Mouse (Mus musculus): ENCODE data around the gene Ssb. TPM values are rescaled to one million over a fixed set of nuclear protein-coding genes. Genes with fewer than 3 reads are reported as not detected.

Gene Ssb
- polyA plus RNA-seq, 1 experiment from 2014 or later = 193 TPM

- peak overlapping the region; percentile 91 for H3K4me2 ChIP-seq
- peak overlapping the region; percentile 80; the same call in 1 of the 2 replicates for H3K4me3 ChIP-seq
- peaks cover 16% of the 10 kb centered on the region for H3K4me1 ChIP-seq
- no peak for ATAC-seq (ENCODE audit: extremely low read depth, insufficient number of reproducible peaks, low FRiP score, low TSS enrichment)
- H3K9ac ChIP-seq = no peak overlapping the region
- H3K36me3 ChIP-seq = peaks cover 19% of the 10 kb centered on the region
- no peak overlapping the region for H3K27ac ChIP-seq (replicated peaks)
- WGBS = 64% methylated on average over 2 of the region's 2 CpGs
- no peaks in the 10 kb centered on the region for H3K9me3 ChIP-seq
- H3K27me3 ChIP-seq (replicated peaks) = no peaks in the 10 kb centered on the region
Observed at GRCm38 (mm10) chr2:69883990-69884391, 22.6 kb downstream of the Ssb start.

- Histone ChIP-seq H3K9me3 (no peaks in the 10 kb centered on the region), H3K4me3 (peak overlapping the region; percentile 80), H3K27ac (replicated peaks) (peak overlapping the region; percentile 71; the same call in 1 of the 2 replicates), H3K4me2 (peak overlapping the region; percentile 91), H3K9ac (peak overlapping the region; percentile 96), H3K4me1 (peaks cover 16% of the 10 kb centered on the region), H3K36me3 (peaks cover 14% of the 10 kb centered on the region), H3K27me3 (replicated peaks) (no peaks in the 10 kb centered on the region)
- no peak for ATAC-seq (ENCODE audit: extremely low read depth, insufficient number of reproducible peaks, low FRiP score, low TSS enrichment)
- 47% methylated on average over 6 of the region's 6 CpGs for WGBS
Observed at GRCm38 (mm10) chr2:69884581-69884980, 23.2 kb downstream of the Ssb start.

- ATAC-seq (ENCODE audit: extremely low read depth, insufficient number of reproducible peaks, low FRiP score, low TSS enrichment) = no peak
- 0 out of 2 replicates have a peak, but pooled peaks cover 10% of the 10 kb centered on the region for H3K36me3 ChIP-seq
- WGBS = 3% methylated on average over 12 of the region's 12 CpGs
- peaks cover 16% of the 10 kb centered on the region for H3K4me1 ChIP-seq
- no peaks in the 10 kb centered on the region for H3K27me3 ChIP-seq (replicated peaks)
- no peaks in the 10 kb centered on the region for H3K9me3 ChIP-seq
- H3K9ac ChIP-seq = peak overlapping the region; percentile 96
- H3K4me3 ChIP-seq = peak overlapping the region; percentile 80
- H3K27ac ChIP-seq (replicated peaks) = peak overlapping the region; percentile 71
- H3K4me2 ChIP-seq = peak overlapping the region; percentile 91
Observed at GRCm38 (mm10) chr2:69885050-69885449, 23.7 kb downstream of the Ssb start.

GRCm38 (mm10) chr2:69885451-69886305 is 24.3 kb downstream of the Ssb start, which contains the start of gene Mettl5:
Gene Mettl5, minus strand, starts transcription at chr2:69885615.
- Histone ChIP-seq H3K27ac (replicated peaks) (peak within 1 kb of the TSS; percentile 71), H3K4me3 (peak within 1 kb of the TSS; percentile 80), H3K9ac (peak within 1 kb of the TSS; percentile 96), H3K4me1 (peaks cover 16% of the 10 kb centered on the region), H3K27me3 (replicated peaks) (no peaks in the 10 kb centered on the region), H3K9me3 (no peaks in the 10 kb centered on the region), H3K4me2 (peak within 1 kb of the TSS; percentile 91), H3K36me3 (0 out of 2 replicates have a peak, but pooled peaks cover 10% of the 10 kb centered on the region)
- 2% methylated on average over 45 of the region's 45 CpGs for WGBS
- ATAC-seq (ENCODE audit: extremely low read depth, insufficient number of reproducible peaks, low FRiP score, low TSS enrichment) = peak; percentile 93

- Histone ChIP-seq H3K4me2 (no peak overlapping the region), H3K27me3 (replicated peaks) (no peaks in the 10 kb centered on the region), H3K9ac (no peak overlapping the region), H3K36me3 (no peaks in the 10 kb centered on the region), H3K9me3 (no peaks in the 10 kb centered on the region), H3K4me1 (peaks cover 16% of the 10 kb centered on the region), H3K27ac (replicated peaks) (no peak overlapping the region), H3K4me3 (no peak overlapping the region)
- 64% methylated on average over 2 of the region's 2 CpGs for WGBS
- no peak for ATAC-seq (ENCODE audit: extremely low read depth, insufficient number of reproducible peaks, low FRiP score, low TSS enrichment)
Observed at GRCm38 (mm10) chr2:69888957-69889356, 27.6 kb downstream of the Ssb start.

GRCm38 (mm10) chr2:69890843-69891242 is 29.5 kb downstream of the Ssb start:
- Histone ChIP-seq H3K4me2 (no peak overlapping the region), H3K9me3 (no peaks in the 10 kb centered on the region), H3K27ac (replicated peaks) (no peak overlapping the region), H3K27me3 (replicated peaks) (no peaks in the 10 kb centered on the region), H3K9ac (0 out of 2 replicates have a peak overlapping the region, but pooled peaks have one; percentile 8), H3K4me1 (peaks cover 5% of the 10 kb centered on the region), H3K4me3 (no peak overlapping the region), H3K36me3 (no peaks in the 10 kb centered on the region)
- no peak for ATAC-seq (ENCODE audit: extremely low read depth, insufficient number of reproducible peaks, low FRiP score, low TSS enrichment)
- 60% methylated on average over 7 of the region's 7 CpGs for WGBS

GRCm38 (mm10) chr2:69893145-69893544 is 31.8 kb downstream of the Ssb start:
- Histone ChIP-seq H3K4me3 (no peak overlapping the region), H3K4me1 (no peaks in the 10 kb centered on the region), H3K27ac (replicated peaks) (no peak overlapping the region), H3K27me3 (replicated peaks) (no peaks in the 10 kb centered on the region), H3K36me3 (no peaks in the 10 kb centered on the region), H3K9me3 (no peaks in the 10 kb centered on the region), H3K9ac (no peak overlapping the region), H3K4me2 (no peak overlapping the region)
- ATAC-seq (ENCODE audit: extremely low read depth, insufficient number of reproducible peaks, low FRiP score, low TSS enrichment) = no peak
- WGBS = 70% methylated on average over 1 of the region's 1 CpGs

GRCm38 (mm10) chr2:69893891-69894290 is 32.5 kb downstream of the Ssb start:
- H3K27ac ChIP-seq (replicated peaks) = no peak overlapping the region
- no peaks in the 10 kb centered on the region for H3K27me3 ChIP-seq (replicated peaks)
- no peak overlapping the region for H3K4me3 ChIP-seq
- 74% methylated on average over 5 of the region's 5 CpGs for WGBS
- ATAC-seq (ENCODE audit: extremely low read depth, insufficient number of reproducible peaks, low FRiP score, low TSS enrichment) = no peak
- no peak overlapping the region for H3K9ac ChIP-seq
- H3K36me3 ChIP-seq = no peaks in the 10 kb centered on the region
- no peak overlapping the region for H3K4me2 ChIP-seq
- no peaks in the 10 kb centered on the region for H3K9me3 ChIP-seq
- H3K4me1 ChIP-seq = peaks cover 6% of the 10 kb centered on the region

- H3K9ac ChIP-seq = no peak overlapping the region
- H3K4me3 ChIP-seq = no peak overlapping the region
- H3K4me1 ChIP-seq = peaks cover 20% of the 10 kb centered on the region
- no peak for ATAC-seq (ENCODE audit: extremely low read depth, insufficient number of reproducible peaks, low FRiP score, low TSS enrichment)
- H3K9me3 ChIP-seq = no peaks in the 10 kb centered on the region
- WGBS = 56% methylated on average over 14 of the region's 14 CpGs
- H3K36me3 ChIP-seq = peaks cover 4% of the 10 kb centered on the region
- no peak overlapping the region for H3K27ac ChIP-seq (replicated peaks)
- H3K4me2 ChIP-seq = no peak overlapping the region
- H3K27me3 ChIP-seq (replicated peaks) = no peaks in the 10 kb centered on the region
Observed at GRCm38 (mm10) chr2:69895502-69896223, 34.3 kb downstream of the Ssb start.

- no peak overlapping the region for H3K27ac ChIP-seq (replicated peaks)
- ATAC-seq (ENCODE audit: extremely low read depth, insufficient number of reproducible peaks, low FRiP score, low TSS enrichment) = no peak
- H3K4me3 ChIP-seq = no peak overlapping the region
- 88% methylated on average over 4 of the region's 4 CpGs for WGBS
- no peak overlapping the region for H3K4me2 ChIP-seq
- H3K9me3 ChIP-seq = no peaks in the 10 kb centered on the region
- H3K4me1 ChIP-seq = peaks cover 20% of the 10 kb centered on the region
- no peaks in the 10 kb centered on the region for H3K27me3 ChIP-seq (replicated peaks)
- H3K9ac ChIP-seq = no peak overlapping the region
- peaks cover 10% of the 10 kb centered on the region for H3K36me3 ChIP-seq
Observed at GRCm38 (mm10) chr2:69896224-69896581, 34.8 kb downstream of the Ssb start.

- Histone ChIP-seq H3K9me3 (no peaks in the 10 kb centered on the region), H3K4me2 (peak within 1 kb of the TSS; percentile 89), H3K27me3 (replicated peaks) (no peaks in the 10 kb centered on the region), H3K27ac (replicated peaks) (peak within 1 kb of the TSS; percentile 96), H3K36me3 (peaks cover 19% of the 10 kb centered on the region), H3K4me1 (peaks cover 20% of the 10 kb centered on the region), H3K4me3 (peak within 1 kb of the TSS; percentile 100), H3K9ac (peak within 1 kb of the TSS; percentile 100)
- peak; percentile 98 for ATAC-seq (ENCODE audit: extremely low read depth, insufficient number of reproducible peaks, low FRiP score, low TSS enrichment)
- under 1% methylated on average over 58 of the region's 65 CpGs for WGBS
Observed at GRCm38 (mm10) chr2:69897039-69897617, 35.8 kb downstream of the Ssb start, which contains the start of gene Ubr3. Gene Ubr3, plus strand, starts transcription at chr2:69897246.
